Mouse (Mus musculus): ENCODE results near the gene Palm. TPM values are rescaled to one million over a fixed set of nuclear protein-coding genes. Genes with fewer than 3 reads are reported as not detected.

Gene Palm
- polyA plus RNA-seq, 1 experiment from 2014 or later = 303 TPM

- Histone ChIP-seq H3K36me3 (peaks cover 38% of the 10 kb centered on the region), H3K27ac (replicated peaks) (no peak overlapping the region), H3K27me3 (no peaks in the 10 kb centered on the region), H3K4me2 (no peak overlapping the region), H3K4me1 (replicated peaks) (peaks cover 30% of the 10 kb centered on the region), H3K4me3 (no peak overlapping the region), H3K9me3 (no peaks in the 10 kb centered on the region), H3K9ac (no peak overlapping the region)
- ATAC-seq (ENCODE audit: low FRiP score, low read depth) = no peak
- WGBS = 90% methylated on average over 3 of the region's 3 CpGs
Observed at GRCm38 (mm10) chr10:79762875-79763274, 30.5 kb upstream of the Palm start.

GRCm38 (mm10) chr10:79764234-79764633, 29.1 kb upstream of the Palm start:
- Histone ChIP-seq H3K4me3 (no peak overlapping the region), H3K27me3 (no peaks in the 10 kb centered on the region), H3K9me3 (no peaks in the 10 kb centered on the region), H3K36me3 (peaks cover 25% of the 10 kb centered on the region), H3K27ac (replicated peaks) (no peak overlapping the region), H3K4me1 (replicated peaks) (peaks cover 39% of the 10 kb centered on the region), H3K4me2 (no peak overlapping the region), H3K9ac (no peak overlapping the region)
- no peak for ATAC-seq (ENCODE audit: low FRiP score, low read depth)
- 86% methylated on average over 7 of the region's 7 CpGs for WGBS

GRCm38 (mm10) chr10:79765228-79765745, 28.1 kb upstream of the Palm start:
- no peak overlapping the region for H3K27ac ChIP-seq (replicated peaks)
- H3K36me3 ChIP-seq = peaks cover 21% of the 10 kb centered on the region
- peaks cover 39% of the 10 kb centered on the region for H3K4me1 ChIP-seq (replicated peaks)
- no peaks in the 10 kb centered on the region for H3K27me3 ChIP-seq
- peak overlapping the region; percentile 86 for H3K4me2 ChIP-seq
- H3K9ac ChIP-seq = peak overlapping the region; percentile 76
- WGBS = 67% methylated on average over 2 of the region's 2 CpGs
- H3K9me3 ChIP-seq = no peaks in the 10 kb centered on the region
- peak overlapping the region; percentile 70 for H3K4me3 ChIP-seq
- no peak for ATAC-seq (ENCODE audit: low FRiP score, low read depth)

DNA sequence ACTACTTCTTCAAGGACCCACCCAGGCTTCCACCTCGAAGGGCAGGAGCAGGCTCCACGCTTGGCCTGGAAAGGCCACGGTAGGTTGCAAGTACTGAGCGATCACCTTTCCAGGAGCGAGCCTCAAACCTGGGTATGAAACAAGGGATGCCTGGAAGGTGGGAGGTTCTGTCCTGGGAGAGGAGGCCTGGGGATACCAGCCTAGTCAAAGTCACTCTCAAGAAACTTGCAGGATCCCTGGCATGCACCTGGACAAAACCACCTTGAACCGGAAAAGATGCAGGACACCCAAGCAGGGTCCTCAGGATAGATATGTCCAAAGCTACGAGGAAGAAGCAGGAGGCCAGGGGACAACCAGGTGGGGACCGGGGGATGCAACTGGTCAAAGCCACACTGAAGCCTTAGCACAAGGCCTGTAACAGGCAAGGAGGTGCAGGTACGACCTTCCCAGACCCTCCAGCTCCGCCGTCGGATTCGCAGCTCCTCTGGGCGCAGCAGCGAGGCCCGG, 27.3 kb upstream of the Palm start:
- WGBS = 12% methylated on average over 16 of the region's 16 CpGs
- peaks cover 39% of the 10 kb centered on the region for H3K4me1 ChIP-seq (replicated peaks)
- H3K27me3 ChIP-seq = no peaks in the 10 kb centered on the region
- H3K27ac ChIP-seq (replicated peaks) = peak overlapping the region; percentile 87
- peak overlapping the region; percentile 86 for H3K4me2 ChIP-seq
- peak overlapping the region; percentile 76 for H3K9ac ChIP-seq
- H3K9me3 ChIP-seq = no peaks in the 10 kb centered on the region
- no peak for ATAC-seq (ENCODE audit: low FRiP score, low read depth)
- H3K4me3 ChIP-seq = peak overlapping the region; percentile 70
- H3K36me3 ChIP-seq = peaks cover 14% of the 10 kb centered on the region

DNA sequence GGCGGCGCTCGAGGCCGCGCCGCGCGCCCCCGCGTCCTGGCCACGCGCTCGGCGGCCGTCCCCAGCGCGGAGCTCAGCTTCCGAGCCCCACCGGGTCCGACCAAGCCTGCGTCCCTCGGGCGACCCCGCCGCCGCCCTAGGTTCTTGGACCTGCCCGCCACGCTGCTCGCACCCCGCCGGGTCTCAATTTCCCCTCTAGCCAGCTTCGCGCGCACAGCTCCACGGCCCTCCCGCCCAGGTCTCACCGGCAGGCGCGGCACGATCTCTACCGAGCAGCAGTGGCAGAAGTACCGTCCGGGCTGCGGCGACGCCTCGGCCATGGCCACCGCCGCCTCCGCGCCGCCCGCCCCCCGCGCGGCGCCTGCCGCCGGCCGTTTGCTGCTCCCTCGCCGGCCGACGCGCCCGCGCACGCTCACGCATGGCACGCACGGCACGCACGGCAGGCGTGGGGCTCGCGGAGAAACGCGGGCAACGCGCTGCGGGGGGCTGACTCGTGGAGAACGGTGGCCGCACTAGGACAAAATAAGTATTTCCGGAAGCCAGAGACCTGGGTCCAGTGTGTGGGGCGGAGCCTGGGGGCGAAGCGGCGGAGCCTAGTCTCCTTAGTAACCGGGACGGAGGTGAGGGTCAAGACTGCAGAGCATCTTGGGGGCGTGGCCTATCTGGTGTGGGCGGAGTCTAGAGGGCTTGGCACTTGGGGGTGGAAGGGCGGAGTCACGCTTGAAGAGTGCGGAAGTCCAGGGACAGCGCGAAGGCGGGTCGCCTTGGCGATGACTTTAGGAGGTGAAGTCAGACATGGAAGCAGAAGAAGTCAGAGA, 26.7 kb upstream of the Palm start, which contains the start of gene Rnf126:
TSS of gene Rnf126 (minus strand) at position 445 of the 818 bp plus-strand sequence.
- WGBS = under 1% methylated on average over 101 of the region's 101 CpGs
- ATAC-seq (ENCODE audit: low FRiP score, low read depth) = peak; percentile 90

DNA sequence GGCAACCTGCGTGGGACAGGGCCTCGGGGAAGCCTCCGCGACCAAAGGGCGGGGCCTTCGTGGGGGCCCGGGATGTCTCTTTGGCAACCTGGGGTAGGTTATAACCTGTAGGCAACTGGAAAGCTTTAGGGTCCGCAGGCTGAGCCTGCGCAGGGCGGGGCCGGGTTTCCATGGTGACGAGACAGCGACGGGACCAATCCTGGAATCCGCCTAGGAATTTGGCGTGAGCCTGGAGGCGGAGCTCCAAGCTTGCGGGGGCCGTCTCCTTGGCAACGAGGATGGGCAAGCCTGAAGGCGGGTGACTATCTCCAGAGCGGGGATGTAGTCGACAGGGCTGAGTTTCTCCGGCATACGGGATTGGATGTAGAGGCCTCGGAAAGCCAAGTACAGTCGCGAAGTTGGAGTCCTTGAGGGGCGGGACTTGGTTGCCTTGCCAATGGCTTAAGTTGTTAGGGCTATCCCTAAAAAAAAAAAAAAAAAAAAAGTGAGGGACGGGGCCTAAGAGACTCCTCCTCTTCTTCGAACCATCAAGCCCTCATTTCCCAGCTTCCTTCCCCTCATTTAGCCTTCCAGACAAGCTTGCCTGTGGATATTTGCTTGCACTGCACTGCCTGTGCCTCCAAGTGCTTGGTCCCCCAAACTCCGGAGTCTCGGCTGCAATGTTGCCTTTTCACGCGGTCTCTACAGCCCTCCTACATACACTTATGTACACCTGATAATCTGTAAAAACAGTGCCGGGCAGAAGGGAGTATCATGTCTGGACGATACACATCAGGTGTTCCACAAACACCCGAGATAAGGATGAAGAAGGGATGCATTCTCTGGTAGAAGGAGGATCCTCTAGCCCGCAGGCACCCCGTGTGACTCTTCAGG, 25.8 kb upstream of the Palm start:
- Histone ChIP-seq H3K4me2 (peak overlapping the region; percentile 86), H3K9ac (peak overlapping the region; percentile 76), H3K27me3 (no peaks in the 10 kb centered on the region), H3K9me3 (no peaks in the 10 kb centered on the region), H3K27ac (replicated peaks) (peak overlapping the region; percentile 87), H3K4me1 (replicated peaks) (peaks cover 39% of the 10 kb centered on the region), H3K36me3 (no peaks in the 10 kb centered on the region), H3K4me3 (peak overlapping the region; percentile 70)
- 11% methylated on average over 39 of the region's 40 CpGs for WGBS
- ATAC-seq (ENCODE audit: low FRiP score, low read depth) = peak; percentile 86

More for the DNA sequence above, 26.7 kb upstream of the Palm start, which contains the start of gene Rnf126:
- H3K4me2 ChIP-seq = peak within 1 kb of the TSS; percentile 86
- H3K27me3 ChIP-seq = no peaks in the 10 kb centered on the region
- H3K9ac ChIP-seq = peak within 1 kb of the TSS; percentile 76
- H3K9me3 ChIP-seq = no peaks in the 10 kb centered on the region
- peak within 1 kb of the TSS; percentile 70 for H3K4me3 ChIP-seq
- H3K4me1 ChIP-seq (replicated peaks) = peaks cover 39% of the 10 kb centered on the region
- peak within 1 kb of the TSS; percentile 87 for H3K27ac ChIP-seq (replicated peaks)
- peaks cover 7% of the 10 kb centered on the region for H3K36me3 ChIP-seq

DNA sequence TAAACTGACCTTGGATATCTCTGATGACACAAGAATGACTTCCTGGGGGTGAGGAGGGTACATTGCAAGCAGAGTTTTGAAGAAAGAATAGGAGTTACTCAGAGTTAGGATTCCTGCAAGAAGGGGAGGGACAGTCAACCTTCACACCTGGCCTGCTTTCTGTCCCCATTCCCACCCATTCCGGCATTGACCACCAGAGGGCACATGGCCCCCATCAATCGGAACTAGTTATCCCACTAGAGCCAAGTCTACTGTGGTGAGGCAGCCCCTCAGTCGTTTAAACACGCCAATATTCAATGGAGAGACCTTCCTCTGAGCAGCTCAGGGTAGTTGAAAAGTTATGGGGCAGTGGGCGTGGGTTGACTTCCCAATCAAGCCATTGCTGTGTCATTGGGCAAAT, 25.0 kb upstream of the Palm start:
- no peak for ATAC-seq (ENCODE audit: low FRiP score, low read depth)
- peaks cover 39% of the 10 kb centered on the region for H3K4me1 ChIP-seq (replicated peaks)
- WGBS = 2% methylated on average over 5 of the region's 5 CpGs
- H3K27ac ChIP-seq (replicated peaks) = peak overlapping the region; percentile 87; the same call in 1 of the 2 replicates
- H3K4me3 ChIP-seq = 0 out of 2 replicates have a peak overlapping the region, but pooled peaks have one; percentile 70
- peak overlapping the region; percentile 86 for H3K4me2 ChIP-seq
- H3K36me3 ChIP-seq = no peaks in the 10 kb centered on the region
- no peaks in the 10 kb centered on the region for H3K9me3 ChIP-seq
- H3K27me3 ChIP-seq = no peaks in the 10 kb centered on the region
- H3K9ac ChIP-seq = no peak overlapping the region

GRCm38 (mm10) chr10:79769329-79769728, 24.0 kb upstream of the Palm start:
- WGBS = 25% methylated on average over 4 of the region's 4 CpGs
- H3K36me3 ChIP-seq = no peaks in the 10 kb centered on the region
- peaks cover 35% of the 10 kb centered on the region for H3K4me1 ChIP-seq (replicated peaks)
- ATAC-seq (ENCODE audit: low FRiP score, low read depth) = no peak
- H3K9me3 ChIP-seq = no peaks in the 10 kb centered on the region
- no peak overlapping the region for H3K4me3 ChIP-seq
- no peak overlapping the region for H3K9ac ChIP-seq
- H3K4me2 ChIP-seq = no peak overlapping the region
- H3K27ac ChIP-seq (replicated peaks) = no peak overlapping the region
- H3K27me3 ChIP-seq = no peaks in the 10 kb centered on the region

GRCm38 (mm10) chr10:79772320-79772719, 21.1 kb upstream of the Palm start:
- ATAC-seq (ENCODE audit: low FRiP score, low read depth) = no peak

GRCm38 (mm10) chr10:79773208-79773607, 20.2 kb upstream of the Palm start:
- Histone ChIP-seq H3K9ac (no peak overlapping the region), H3K27ac (replicated peaks) (no peak overlapping the region), H3K36me3 (no peaks in the 10 kb centered on the region), H3K4me2 (no peak overlapping the region), H3K4me3 (no peak overlapping the region), H3K9me3 (no peaks in the 10 kb centered on the region), H3K4me1 (replicated peaks) (peaks cover 16% of the 10 kb centered on the region), H3K27me3 (peaks cover 12% of the 10 kb centered on the region)
- 89% methylated on average over 2 of the region's 2 CpGs for WGBS
- no peak for ATAC-seq (ENCODE audit: low FRiP score, low read depth)

More at GRCm38 (mm10) chr10:79772320-79772719, 21.1 kb upstream of the Palm start:
- Histone ChIP-seq H3K36me3 (no peaks in the 10 kb centered on the region), H3K9ac (no peak overlapping the region), H3K27ac (replicated peaks) (no peak overlapping the region), H3K27me3 (peaks cover 8% of the 10 kb centered on the region; the same call in 1 of the 2 replicates), H3K4me2 (no peak overlapping the region), H3K9me3 (no peaks in the 10 kb centered on the region), H3K4me1 (replicated peaks) (peaks cover 19% of the 10 kb centered on the region), H3K4me3 (no peak overlapping the region)
- 94% methylated on average over 3 of the region's 3 CpGs for WGBS

- Histone ChIP-seq H3K27ac (replicated peaks) (no peak overlapping the region), H3K4me1 (replicated peaks) (peaks cover 14% of the 10 kb centered on the region), H3K9ac (no peak overlapping the region), H3K4me3 (no peak overlapping the region), H3K4me2 (no peak overlapping the region), H3K27me3 (peaks cover 19% of the 10 kb centered on the region), H3K36me3 (no peaks in the 10 kb centered on the region), H3K9me3 (no peaks in the 10 kb centered on the region)
- no peak for ATAC-seq (ENCODE audit: low FRiP score, low read depth)
- WGBS = 68% methylated on average over 5 of the region's 5 CpGs
Observed at GRCm38 (mm10) chr10:79774486-79775279, 18.7 kb upstream of the Palm start.
